Mouse (Mus musculus): Measurements from ENCODE around the gene S1pr1.

DNA sequence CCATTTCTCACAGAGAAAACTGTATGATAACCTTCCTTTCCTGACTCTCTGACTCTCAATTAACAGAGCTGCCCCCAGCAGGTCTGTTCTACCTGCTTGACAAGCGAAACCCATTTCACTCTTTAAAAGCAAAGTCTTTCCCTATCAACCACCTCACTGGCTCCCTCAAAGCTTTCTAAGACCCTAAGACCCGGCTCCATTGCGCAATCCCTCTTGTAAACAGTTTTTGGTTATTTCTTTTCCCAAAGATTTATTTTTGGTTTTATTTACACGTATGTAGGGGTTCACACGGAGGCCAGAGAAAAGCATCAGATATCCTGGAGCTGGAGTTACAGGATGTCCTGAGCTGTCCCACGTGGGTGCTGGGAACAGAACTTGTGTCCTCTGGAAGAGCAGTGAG is 4.0 kb upstream of the S1pr1 start:
- no peak for TF ChIP-seq POLR2A (IDR thresholded peaks at IDR 0.05; ENCODE audit: borderline replicate concordance, insufficient read depth, low read length)
- no peak for TF ChIP-seq CTCF (IDR thresholded peaks at IDR 0.05; ENCODE audit: borderline replicate concordance, insufficient read depth, low read depth, low read length)
